In the genomic region with DNA sequence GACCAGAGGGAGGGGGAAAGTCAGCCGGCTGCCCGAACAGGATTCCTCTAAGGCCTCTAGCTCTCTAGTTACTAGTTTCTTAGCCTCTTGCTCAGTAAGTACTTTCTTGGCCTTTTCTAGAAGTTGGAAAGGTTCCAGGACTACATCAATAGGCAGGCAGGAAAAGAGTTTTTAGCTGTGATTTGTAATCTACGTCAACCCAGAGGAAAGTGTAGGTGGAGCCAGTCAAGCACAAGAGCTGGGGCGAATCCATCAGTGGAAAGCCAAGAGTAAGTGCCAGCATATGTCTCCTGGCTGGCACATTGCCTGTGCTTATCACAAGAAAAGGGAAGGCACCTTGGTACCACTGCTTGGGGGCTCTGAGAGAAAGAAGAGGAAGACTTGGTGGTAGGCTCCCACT, we compare ENCODE assay signal across 16 mouse cellular contexts. TPM values are rescaled to one million over a fixed set of nuclear protein-coding genes. Genes with fewer than 3 reads are reported as not detected.
DNase-seq lines count a peak whose midpoint lies in the region; ATAC-seq lines count a peak whose summit lies in the region.
"Had no signal": no experiment of that assay in that cellular context is flagged by ENCODE, and none has a peak within 500 bp of the region (broad histone marks: within the 10 kb centered on the region; RNA-seq: fewer than 3 reads in every experiment).

No protein-coding gene starts in this region.

- no peak overlapping the region for H3K4me3 ChIP-seq in kidney, embryonic 14.5 days (ENCODE audit: low read length)
- H3K4me3 ChIP-seq in forebrain, embryonic 16.5 days (replicated peaks; ENCODE audit: low read length): no peak overlapping the region
- H3K4me3 ChIP-seq: heart, adult 2 months; hindbrain, embryonic 13.5 days; midbrain, embryonic 13.5 days had no signal

- H3K9me3 ChIP-seq in kidney, embryonic 14.5 days (ENCODE audit: control insufficient read depth, low read length): no peaks in the 10 kb centered on the region
- H3K9me3 ChIP-seq in forebrain, embryonic 16.5 days (ENCODE audit: control insufficient read depth, low read length): no peaks in the 10 kb centered on the region
- H3K9me3 ChIP-seq: hindbrain, embryonic 13.5 days; midbrain, embryonic 13.5 days had no signal

- no peaks in the 10 kb centered on the region for H3K27me3 ChIP-seq in kidney, embryonic 14.5 days (ENCODE audit: control insufficient read depth, insufficient read depth, low read length)
- no peaks in the 10 kb centered on the region for H3K27me3 ChIP-seq in forebrain, embryonic 16.5 days (replicated peaks; ENCODE audit: control insufficient read depth, insufficient read depth, low read length)
- H3K27me3 ChIP-seq: hindbrain, embryonic 13.5 days; midbrain, embryonic 13.5 days had no signal

- no peaks in the 10 kb centered on the region; the same call in 1 of the 2 replicates for H3K36me3 ChIP-seq in kidney, embryonic 14.5 days (ENCODE audit: control insufficient read depth, insufficient read depth, low read length)
- H3K36me3 ChIP-seq in forebrain, embryonic 16.5 days (ENCODE audit: control insufficient read depth, insufficient read depth): no peaks in the 10 kb centered on the region

- no peak for ATAC-seq in kidney, embryonic 14.5 days (ENCODE audit: low FRiP score, low TSS enrichment)
- ATAC-seq in forebrain, embryonic 16.5 days: no peak
- ATAC-seq: intestine, postnatal 0 days; liver, postnatal 0 days; midbrain, embryonic 13.5 days had no signal

- H3K4me1 ChIP-seq in kidney, embryonic 14.5 days (ENCODE audit: control insufficient read depth, insufficient read depth, low read length): no peaks in the 10 kb centered on the region
- no peaks in the 10 kb centered on the region for H3K4me1 ChIP-seq in forebrain, embryonic 16.5 days (replicated peaks; ENCODE audit: control insufficient read depth, insufficient read depth, low read length)
- H3K4me1 ChIP-seq: hindbrain, embryonic 13.5 days; midbrain, embryonic 13.5 days had no signal

- H3K4me2 ChIP-seq in kidney, embryonic 14.5 days (replicated peaks; ENCODE audit: low read depth, low read length): no peak overlapping the region
- no peak overlapping the region for H3K4me2 ChIP-seq in forebrain, embryonic 16.5 days (ENCODE audit: low read length)
- H3K4me2 ChIP-seq: hindbrain, embryonic 13.5 days; midbrain, embryonic 13.5 days had no signal

- no peak overlapping the region for H3K9ac ChIP-seq in kidney, embryonic 14.5 days (ENCODE audit: low read depth, low read length)
- no peak overlapping the region for H3K9ac ChIP-seq in forebrain, embryonic 16.5 days (replicated peaks; ENCODE audit: low read depth, low read length)
- H3K9ac ChIP-seq: hindbrain, embryonic 13.5 days; liver, postnatal 0 days; midbrain, embryonic 13.5 days had no signal

- 85% methylated on average over 4 of the region's 4 CpGs for WGBS in kidney, embryonic 14.5 days
- 38% methylated on average over 4 of the region's 4 CpGs for WGBS in forebrain, embryonic 16.5 days

- H3K27ac ChIP-seq in kidney, embryonic 14.5 days (ENCODE audit: low read depth, low read length): no peak overlapping the region
- no peak overlapping the region for H3K27ac ChIP-seq in forebrain, embryonic 16.5 days (ENCODE audit: low read length)
- H3K27ac ChIP-seq: heart, adult 2 months; hindbrain, embryonic 13.5 days; midbrain, embryonic 13.5 days; stomach, postnatal 0 days had no signal

- DNase-seq in adrenal gland, postnatal 10 days: peak; percentile 2
- DNase-seq in adrenal gland, postnatal 4 days (ENCODE audit: low spot score in 2 of 2): no peak
- DNase-seq in kidney, adult 11 months: peak; percentile 11
- DNase-seq in right cerebral cortex, adult 18-20 months: peak; percentile 19
- no peak for DNase-seq in right cerebral cortex, postnatal 25 days
- no peak for DNase-seq in gastrocnemius, postnatal 10 days
- DNase-seq: gastrocnemius, postnatal 14 days; heart, adult 2 months; liver; liver, postnatal 0 days had no signal

RNA-seq across cellular contexts. Expression of a gene that starts 12.3 kb away (rescaled TPM):
- 10 to 100 TPM; 51.7 to 52.5 TPM for total RNA-seq in adrenal gland, postnatal 10 days (2021)
- 10 to 100 TPM; 72.9 to 76.0 TPM for total RNA-seq in adrenal gland, postnatal 4 days (2021)
- polyA plus RNA-seq in kidney, embryonic 14.5 days (2014; fragmentation: Nextera tagmentation; extraction: Ambion mirVana): 110 and 116 TPM in 2 replicates
- total RNA-seq in gastrocnemius, postnatal 10 days (2021): 10 to 100 TPM; 24.9 to 26.0 TPM
- polyA plus RNA-seq in forebrain, embryonic 16.5 days (2015; fragmentation: Nextera tagmentation; extraction: Ambion mirVana): 97.4 and 113 TPM in 2 replicates

RNA-seq across cellular contexts. Expression of a gene that starts 39.5 kb away (rescaled TPM):
- total RNA-seq in adrenal gland, postnatal 10 days (2021): 10 to 100 TPM; 18.0 to 21.2 TPM
- 10 to 100 TPM; 16.7 to 17.2 TPM for total RNA-seq in adrenal gland, postnatal 4 days (2021)
- polyA plus RNA-seq in kidney, embryonic 14.5 days (2014; fragmentation: Nextera tagmentation; extraction: Ambion mirVana): 5.5 and 9.5 TPM in 2 replicates
- total RNA-seq in gastrocnemius, postnatal 10 days (2021): 10 to 100 TPM in 1 of 2 experiments, 1 to 10 TPM in 1; 8.1 to 10.9 TPM
- polyA plus RNA-seq in forebrain, embryonic 16.5 days (2015; fragmentation: Nextera tagmentation; extraction: Ambion mirVana): 1.7 and 2.5 TPM in 2 replicates

Comparison
In these comparisons a context has a peak if more than half of its experiments do, and no peak if none do; other contexts are left out.
1. DNase-seq: peak in adrenal gland, postnatal 10 days (single experiment), kidney, adult 11 months (single experiment) and right cerebral cortex, adult 18-20 months (single experiment); none in adrenal gland, postnatal 4 days (0 of 2), right cerebral cortex, postnatal 25 days (single experiment) and gastrocnemius, postnatal 10 days (single experiment).